Mouse (Mus musculus) kidney, adult 18-20 months (tissue): Measurements from ENCODE around the gene Afmid.
"Not testable (repeated sequence)": the region's sequence is repeated elsewhere in the genome, so short reads cannot be mapped to it uniquely, and the experiment has no call there.

ENCODE experiments used
- DNase-seq: peaks from one replicate; pipeline ENCODE4 v3.0.0; 2021

The Afmid gene

GRCm38 (mm10) chr11:117825333-117826101, at the start of gene Afmid, which contains the start of gene Tk1:
Gene Afmid, plus strand, starts transcription at chr11:117825924.
Gene Tk1, minus strand, starts transcription at chr11:117826092.
- DNase-seq = peak; percentile 79

GRCm38 (mm10) chr11:117776085-117776792, 49.5 kb upstream of the Afmid start:
- DNase-seq = no peak

- DNase-seq = no peak
Observed at GRCm38 (mm10) chr11:117777111-117777510, 48.6 kb upstream of the Afmid start.

GRCm38 (mm10) chr11:117778031-117778430, 47.7 kb upstream of the Afmid start:
- DNase-seq = peak; percentile 59

- DNase-seq = peak; percentile 39
Observed at GRCm38 (mm10) chr11:117778851-117779433, 46.8 kb upstream of the Afmid start.

- DNase-seq = peak; percentile 87
Observed at GRCm38 (mm10) chr11:117779434-117780198, 46.1 kb upstream of the Afmid start.

GRCm38 (mm10) chr11:117780199-117780515, 45.6 kb upstream of the Afmid start:
- no peak for DNase-seq

- DNase-seq = peak; percentile 94
Observed at GRCm38 (mm10) chr11:117780582-117781111, 45.1 kb upstream of the Afmid start.

- DNase-seq = peak; percentile 82
Observed at GRCm38 (mm10) chr11:117781199-117781821, 44.4 kb upstream of the Afmid start.

GRCm38 (mm10) chr11:117781993-117782704, 43.6 kb upstream of the Afmid start, which contains the start of the genes Tmc8 and Tmc6:
Gene Tmc8, plus strand, starts transcription at chr11:117782076.
Gene Tmc6, minus strand, starts transcription at chr11:117782198.
- DNase-seq = peak; percentile 32

GRCm38 (mm10) chr11:117782705-117783034, 43.1 kb upstream of the Afmid start:
- no peak for DNase-seq

GRCm38 (mm10) chr11:117783089-117783488, 42.6 kb upstream of the Afmid start:
- peak; percentile 39 for DNase-seq

GRCm38 (mm10) chr11:117783683-117784309, 41.9 kb upstream of the Afmid start:
- peak; percentile 45 for DNase-seq

GRCm38 (mm10) chr11:117786294-117786693, 39.4 kb upstream of the Afmid start:
- DNase-seq = peak; percentile 77

- not testable (repeated sequence) for DNase-seq
Observed at GRCm38 (mm10) chr11:117788481-117788880, 37.2 kb upstream of the Afmid start.

- peak; percentile 71 for DNase-seq
Observed at GRCm38 (mm10) chr11:117790286-117790685, 35.4 kb upstream of the Afmid start.

- peak; percentile 48 for DNase-seq
Observed at GRCm38 (mm10) chr11:117790703-117791440, 34.9 kb upstream of the Afmid start.

GRCm38 (mm10) chr11:117791441-117791761, 34.3 kb upstream of the Afmid start:
- no peak for DNase-seq

- DNase-seq = peak; percentile 82
Observed at GRCm38 (mm10) chr11:117792281-117792888, 33.3 kb upstream of the Afmid start.

GRCm38 (mm10) chr11:117794035-117794551, 31.6 kb upstream of the Afmid start:
- no peak for DNase-seq
